Mouse (Mus musculus) thymus, postnatal 10 days (tissue): ENCODE data around the gene Myl7.
"Not testable (repeated sequence)": the region's sequence is repeated elsewhere in the genome, so short reads cannot be mapped to it uniquely, and the experiment has no call there.

Experiments
- DNase-seq, 2 experiments: peaks; one replicate each; pipeline ENCODE4 v3.0.0; 2021; ENCODE audit warnings: low spot score in 2 of 2

Gene Myl7

GRCm38 (mm10) chr11:5898531-5898930, at the start of gene Myl7:
Gene Myl7, minus strand, starts transcription at chr11:5898782.
- no peak for DNase-seq

- DNase-seq = no peak
These were observed 49.2 kb upstream of the Myl7 start for GRCm38 (mm10) chr11:5947796-5948195.

GRCm38 (mm10) chr11:5945096-5945495, 46.5 kb upstream of the Myl7 start:
- no peak for DNase-seq

- DNase-seq = no peak
These were observed 44.4 kb upstream of the Myl7 start for GRCm38 (mm10) chr11:5942966-5943365.

- not testable (repeated sequence) for DNase-seq
These were observed 35.9 kb upstream of the Myl7 start for GRCm38 (mm10) chr11:5934531-5934930.

GRCm38 (mm10) chr11:5931947-5932346, 33.4 kb upstream of the Myl7 start:
- DNase-seq = peak in 1 of 2 experiments; percentile 48

- no peak for DNase-seq
These were observed 32.0 kb upstream of the Myl7 start for GRCm38 (mm10) chr11:5930578-5930977.

- no peak for DNase-seq
These were observed 28.2 kb upstream of the Myl7 start for GRCm38 (mm10) chr11:5926696-5927220.

GRCm38 (mm10) chr11:5924699-5925098, 26.1 kb upstream of the Myl7 start:
- DNase-seq = no peak

- no peak for DNase-seq
These were observed 21.9 kb upstream of the Myl7 start for GRCm38 (mm10) chr11:5920323-5920960.

- DNase-seq = no peak
These were observed 21.0 kb upstream of the Myl7 start for GRCm38 (mm10) chr11:5919606-5920005.

GRCm38 (mm10) chr11:5918111-5918510, 19.5 kb upstream of the Myl7 start:
- DNase-seq = no peak

GRCm38 (mm10) chr11:5916178-5916548, 17.6 kb upstream of the Myl7 start:
- DNase-seq = no peak

- no peak for DNase-seq
These were observed 17.0 kb upstream of the Myl7 start for GRCm38 (mm10) chr11:5915429-5916177.

- DNase-seq = no peak
These were observed 16.4 kb upstream of the Myl7 start for GRCm38 (mm10) chr11:5914940-5915339.

- DNase-seq = no peak
These were observed 15.4 kb upstream of the Myl7 start for GRCm38 (mm10) chr11:5913936-5914335.

- DNase-seq = no peak
These were observed 14.7 kb upstream of the Myl7 start for GRCm38 (mm10) chr11:5913256-5913655.

GRCm38 (mm10) chr11:5912635-5913034, 14.1 kb upstream of the Myl7 start:
- DNase-seq = peak in 1 of 2 experiments; percentile 32

GRCm38 (mm10) chr11:5908642-5909041, 10.1 kb upstream of the Myl7 start:
- no peak for DNase-seq

GRCm38 (mm10) chr11:5907096-5907495, 8.5 kb upstream of the Myl7 start:
- DNase-seq = no peak

GRCm38 (mm10) chr11:5905778-5906518, 7.4 kb upstream of the Myl7 start:
- no peak for DNase-seq

GRCm38 (mm10) chr11:5904871-5905270, 6.3 kb upstream of the Myl7 start:
- no peak for DNase-seq
